Mouse (Mus musculus) forebrain, postnatal 0 days (tissue): ENCODE measurements around the gene Hoxa4. TPM values are rescaled to one million over a fixed set of nuclear protein-coding genes. Genes with fewer than 3 reads are reported as not detected.
A peak's percentile ranks its signal among the peaks of the same experiment; 100 is the strongest.

Source experiments
- ATAC-seq: fragments of 200-750 bp; cut with Nextera tagmentation; 2 replicates; pipeline ENCODE4 v1.8.0; 2017; ENCODE audit warnings: mild to moderate bottlenecking, moderate library complexity
- DNase-seq: peaks from one replicate; pipeline ENCODE4 v3.0.0-alpha.2; 2015
- H3K27ac ChIP-seq: fragments of 300-500 bp; sonication (generic); 2 replicates; pipeline ENCODE4 v1.5.1; 2014; ENCODE audit warnings: low read depth, mild to moderate bottlenecking, antibody characterized with exemption, low read length, moderate library complexity, mixed read lengths
- H3K27me3 ChIP-seq: fragments of 300-500 bp; sonication (generic); 2 replicates; pipeline ENCODE4 v1.6.1; 2014; ENCODE audit warnings: mild to moderate bottlenecking, low read length, mixed read lengths; ENCODE audit not compliant: insufficient read depth
- H3K36me3 ChIP-seq: fragments of 300-500 bp; sonication (generic); 2 replicates; pipeline ENCODE4 v1.6.1; 2014; ENCODE audit warnings: mild to moderate bottlenecking, moderate library complexity; ENCODE audit not compliant: insufficient read depth
- H3K4me1 ChIP-seq: fragments of 300-500 bp; sonication (generic); 2 replicates; pipeline ENCODE4 v1.6.1; 2014; ENCODE audit warnings: antibody characterized with exemption; ENCODE audit not compliant: insufficient read depth
- H3K4me2 ChIP-seq: fragments of 300-500 bp; sonication (generic); 2 replicates; pipeline ENCODE4 v1.6.1; 2014; ENCODE audit warnings: low read depth, mild to moderate bottlenecking, moderate library complexity
- H3K4me3 ChIP-seq: fragments of 300-500 bp; sonication (generic); 2 replicates; pipeline ENCODE4 v1.5.1; 2014; ENCODE audit warnings: low read depth, low read length, mixed read lengths
- H3K9ac ChIP-seq: fragments of 300-500 bp; sonication (generic); 2 replicates; pipeline ENCODE4 v1.6.1; 2014; ENCODE audit warnings: mild to moderate bottlenecking
- H3K9me3 ChIP-seq: fragments of 300-500 bp; sonication (generic); 2 replicates; pipeline ENCODE4 v1.6.1; 2016; ENCODE audit warnings: low read length
- CTCF ChIP-seq: sonication (generic); IDR thresholded peaks from 2 replicates; pipeline ENCODE4 v1.5.1; 2016; ENCODE audit warnings: antibody characterized with exemption, control low read depth, low read depth
- WGBS: fragments of 180-500 bp; shearing (Covaris S2); extraction: QIAGEN DNeasy Blood & Tissue Kit; methylation state at CpG from one replicate; pipeline ENCODE4 v1.1.7; 2014; 5-methylcytosine and 5-hydroxymethylcytosine counted together
- polyA plus RNA-seq: library from polyadenylated mRNA; unstranded; fragments of >200 nt; fragmentation: Nextera tagmentation; extraction: Ambion mirVana; gene quantifications from 2 replicates; pipeline ENCODE4 v1.2.1, GENCODE M21; 2015
- total RNA-seq: library from RNA; depleted of rRNA; stranded (reverse); fragments of >200 nt; gene quantifications from 2 replicates; pipeline ENCODE4 v1.2.3, GENCODE M21; 2014

The Hoxa4 gene
- total and polyA plus RNA-seq, 2 experiments from 2014 or later = not detected

DNA sequence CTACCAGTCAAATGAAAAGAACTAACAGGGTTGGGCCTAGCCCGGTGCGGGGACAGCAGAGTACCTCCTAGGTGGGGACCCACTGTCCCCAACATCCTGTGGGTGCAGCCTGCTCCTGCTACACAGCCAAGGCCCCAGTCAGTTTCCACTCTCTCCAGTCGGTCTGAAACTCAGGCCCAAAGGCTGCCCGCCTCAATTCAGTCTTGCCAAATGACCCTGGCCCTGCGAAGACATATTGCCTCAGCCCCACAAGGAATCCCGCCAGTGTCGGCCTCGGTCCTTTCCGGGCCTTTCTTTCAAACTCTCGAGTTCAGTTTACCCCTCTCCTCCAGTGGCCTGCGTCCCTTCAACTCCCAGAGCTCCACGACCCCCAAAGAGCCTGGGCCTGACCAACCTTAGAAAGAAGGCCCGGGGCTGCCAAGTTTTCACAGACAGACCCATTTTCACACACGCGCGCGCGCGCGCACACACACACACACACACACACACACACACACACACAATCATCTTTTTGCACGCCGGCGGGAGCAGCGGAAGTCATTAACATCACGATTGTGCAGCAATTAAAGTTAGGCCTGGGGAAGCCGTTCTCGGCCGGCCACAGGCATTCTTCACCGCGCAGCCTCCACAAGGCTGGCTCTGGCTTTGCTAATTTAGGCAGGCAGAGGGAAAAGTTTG lies 8.7 kb upstream of the Hoxa4 start:
- H3K36me3 ChIP-seq = no peaks in the 10 kb centered on the region
- no peak overlapping the region for H3K9ac ChIP-seq
- H3K4me3 ChIP-seq = no peak overlapping the region
- H3K4me1 ChIP-seq = no peaks in the 10 kb centered on the region
- TF ChIP-seq CTCF = no peak
- 3% methylated on average over 30 of the region's 30 CpGs for WGBS
- ATAC-seq = no peak
- H3K9me3 ChIP-seq = no peaks in the 10 kb centered on the region
- H3K4me2 ChIP-seq = no peak overlapping the region
- H3K27ac ChIP-seq = no peak overlapping the region
- no peak for DNase-seq
- peaks cover 100% of the 10 kb centered on the region for H3K27me3 ChIP-seq

- Histone ChIP-seq H3K9ac (no peak overlapping the region), H3K36me3 (no peaks in the 10 kb centered on the region), H3K27me3 (peaks cover 99% of the 10 kb centered on the region), H3K9me3 (no peaks in the 10 kb centered on the region), H3K4me3 (no peak overlapping the region), H3K27ac (no peak overlapping the region), H3K4me1 (no peaks in the 10 kb centered on the region), H3K4me2 (no peak overlapping the region)
- under 1% methylated on average over 10 of the region's 10 CpGs for WGBS
- DNase-seq (no peak), ATAC-seq (peak; percentile 51; the same call in 1 of the 2 replicates)
- peak; percentile 54 for TF ChIP-seq CTCF
Measured at GRCm38 (mm10) chr6:52197271-52197670, 5.7 kb upstream of the Hoxa4 start.

GRCm38 (mm10) chr6:52196811-52197210 lies 5.3 kb upstream of the Hoxa4 start:
- Histone ChIP-seq H3K36me3 (no peaks in the 10 kb centered on the region), H3K4me3 (no peak overlapping the region), H3K27me3 (peaks cover 99% of the 10 kb centered on the region), H3K9ac (no peak overlapping the region), H3K27ac (no peak overlapping the region), H3K4me1 (no peaks in the 10 kb centered on the region), H3K4me2 (no peak overlapping the region), H3K9me3 (no peaks in the 10 kb centered on the region)
- no peak for TF ChIP-seq CTCF
- no peak for DNase-seq
- 3% methylated on average over 9 of the region's 9 CpGs for WGBS
- ATAC-seq = no peak

- Histone ChIP-seq H3K27ac (no peak overlapping the region), H3K4me2 (no peak overlapping the region), H3K36me3 (no peaks in the 10 kb centered on the region), H3K27me3 (peaks cover 99% of the 10 kb centered on the region), H3K4me3 (no peak overlapping the region), H3K9ac (no peak overlapping the region), H3K4me1 (no peaks in the 10 kb centered on the region), H3K9me3 (no peaks in the 10 kb centered on the region)
- WGBS = 4% methylated on average over 10 of the region's 10 CpGs
- TF ChIP-seq CTCF = no peak
- ATAC-seq = no peak
- DNase-seq = no peak
Measured at GRCm38 (mm10) chr6:52194690-52195089, 3.1 kb upstream of the Hoxa4 start.

- ATAC-seq (peak; percentile 36), DNase-seq (no peak)
- Histone ChIP-seq H3K9ac (no peak overlapping the region), H3K9me3 (no peaks in the 10 kb centered on the region), H3K4me1 (no peaks in the 10 kb centered on the region), H3K4me3 (peak overlapping the region; percentile 27), H3K27ac (no peak overlapping the region), H3K27me3 (peaks cover 99% of the 10 kb centered on the region), H3K4me2 (peak overlapping the region; percentile 48), H3K36me3 (no peaks in the 10 kb centered on the region)
- no peak for TF ChIP-seq CTCF
- WGBS = 3% methylated on average over 44 of the region's 55 CpGs
Measured at GRCm38 (mm10) chr6:52191860-52192550, 452 bp upstream of the Hoxa4 start.

- no peak overlapping the region for H3K27ac ChIP-seq
Measured at GRCm38 (mm10) chr6:52190410-52190809, 1.1 kb downstream of the Hoxa4 start.

GRCm38 (mm10) chr6:52189909-52190308 lies 1.6 kb downstream of the Hoxa4 start:
- Histone ChIP-seq H3K36me3 (no peaks in the 10 kb centered on the region), H3K4me2 (no peak overlapping the region), H3K4me1 (no peaks in the 10 kb centered on the region), H3K4me3 (no peak overlapping the region), H3K9me3 (no peaks in the 10 kb centered on the region), H3K27me3 (peaks cover 99% of the 10 kb centered on the region), H3K27ac (no peak overlapping the region), H3K9ac (no peak overlapping the region)
- no peak for TF ChIP-seq CTCF
- ATAC-seq = no peak
- DNase-seq = no peak
- 3% methylated on average over 8 of the region's 8 CpGs for WGBS

More at GRCm38 (mm10) chr6:52190410-52190809, 1.1 kb downstream of the Hoxa4 start:
- DNase-seq (no peak), ATAC-seq (no peak)
- H3K4me1 ChIP-seq = no peaks in the 10 kb centered on the region
- no peaks in the 10 kb centered on the region for H3K9me3 ChIP-seq
- H3K9ac ChIP-seq = no peak overlapping the region
- TF ChIP-seq CTCF = no peak
- H3K27me3 ChIP-seq = peaks cover 99% of the 10 kb centered on the region
- under 1% methylated on average over 23 of the region's 23 CpGs for WGBS
- no peak overlapping the region for H3K4me2 ChIP-seq
- no peaks in the 10 kb centered on the region for H3K36me3 ChIP-seq
- no peak overlapping the region for H3K4me3 ChIP-seq
